Mouse (Mus musculus) lung, postnatal 0 days (tissue): Measurements from ENCODE around the gene 1700123L14Rik. TPM values are rescaled to one million over a fixed set of nuclear protein-coding genes. Genes with fewer than 3 reads are reported as not detected.

Experiments used
- ATAC-seq: fragments of 200-750 bp; cut with Nextera tagmentation; 2 replicates; pipeline ENCODE4 v1.8.0; 2017; ENCODE audit warnings: moderate library complexity
- DNase-seq: peaks from one replicate; pipeline ENCODE4 v3.0.0-alpha.2; 2016; ENCODE audit warnings: low spot score
- H3K27ac ChIP-seq: fragments of 300-500 bp; sonication (generic); 2 replicates; pipeline ENCODE4 v1.5.1; 2014; ENCODE audit warnings: antibody characterized with exemption, mild to moderate bottlenecking, low read length, mixed read lengths
- H3K27me3 ChIP-seq: fragments of 300-500 bp; sonication (generic); replicated peaks from 2 replicates; pipeline ENCODE4 v1.6.1; 2014; ENCODE audit warnings: low read length, mixed read lengths; ENCODE audit not compliant: insufficient read depth
- H3K36me3 ChIP-seq: fragments of 300-500 bp; sonication (generic); 2 replicates; pipeline ENCODE4 v1.6.1; 2014; ENCODE audit warnings: low read length, mixed read lengths; ENCODE audit not compliant: insufficient read depth
- H3K4me1 ChIP-seq: fragments of 300-500 bp; sonication (generic); 2 replicates; pipeline ENCODE4 v1.6.1; 2014; ENCODE audit warnings: antibody characterized with exemption, low read depth, low read length, mixed read lengths; ENCODE audit not compliant: insufficient read depth
- H3K4me2 ChIP-seq: fragments of 300-500 bp; sonication (generic); replicated peaks from 2 replicates; pipeline ENCODE4 v1.6.1; 2014; ENCODE audit warnings: low read depth, mild to moderate bottlenecking, low read length, moderate library complexity, mixed read lengths
- H3K4me3 ChIP-seq: fragments of 300-500 bp; sonication (generic); 2 replicates; pipeline ENCODE4 v1.5.1; 2014; ENCODE audit warnings: low read depth, low read length
- H3K9ac ChIP-seq: fragments of 300-500 bp; sonication (generic); replicated peaks from 2 replicates; pipeline ENCODE4 v1.6.1; 2014; ENCODE audit warnings: low read depth, mild to moderate bottlenecking
- H3K9me3 ChIP-seq: fragments of 300-500 bp; sonication (generic); 2 replicates; pipeline ENCODE4 v1.6.1; 2016; ENCODE audit warnings: low read length, mixed read lengths
- CTCF ChIP-seq: IDR thresholded peaks from 2 replicates; pipeline ENCODE4 v1.5.1; 2016; ENCODE audit warnings: antibody characterized with exemption, mild to moderate bottlenecking
- EP300 ChIP-seq: IDR thresholded peaks from 2 replicates; pipeline ENCODE4 v1.6.1; 2016; ENCODE audit warnings: antibody characterized with exemption, mild to moderate bottlenecking, control low read depth
- WGBS: fragments of 180-500 bp; shearing (Covaris S2); extraction: QIAGEN DNeasy Blood & Tissue Kit; methylation state at CpG from one replicate; pipeline ENCODE4 v1.1.7; 2014; 5-methylcytosine and 5-hydroxymethylcytosine counted together
- polyA plus RNA-seq: library from polyadenylated mRNA; unstranded; fragments of >200 nt; fragmentation: Nextera tagmentation; extraction: Ambion mirVana; gene quantifications from 2 replicates; pipeline ENCODE4 v1.2.1, GENCODE M21; 2015

Gene 1700123L14Rik
- polyA plus RNA-seq, 1 experiment from 2014 or later = not detected

DNA sequence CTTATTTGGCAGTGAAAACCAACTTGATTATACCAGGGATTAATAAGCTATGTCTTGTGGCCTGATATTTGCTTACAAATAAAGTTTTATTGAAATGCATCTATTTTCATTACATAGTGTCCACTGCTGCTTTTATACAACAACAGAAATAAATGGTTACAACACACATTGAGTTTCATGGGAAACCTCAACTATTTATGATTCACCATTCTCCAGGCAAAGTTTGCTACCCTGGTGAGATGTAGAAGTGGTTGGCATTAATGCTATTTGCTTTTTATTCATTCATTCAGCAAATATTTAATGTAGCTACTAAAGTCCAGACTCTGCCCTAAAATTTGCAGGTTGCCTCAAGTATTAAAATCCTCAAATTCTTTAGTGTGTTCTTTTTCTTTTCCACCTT is 988 bp upstream of the 1700123L14Rik start:
- Histone ChIP-seq H3K27ac (no peak overlapping the region), H3K4me3 (no peak overlapping the region), H3K9ac (no peak overlapping the region), H3K36me3 (no peaks in the 10 kb centered on the region), H3K4me1 (no peaks in the 10 kb centered on the region), H3K27me3 (no peaks in the 10 kb centered on the region), H3K4me2 (no peak overlapping the region), H3K9me3 (no peaks in the 10 kb centered on the region)
- no peak for TF ChIP-seq EP300
- no peak for TF ChIP-seq CTCF
- DNase-seq (no peak), ATAC-seq (no peak)

DNA sequence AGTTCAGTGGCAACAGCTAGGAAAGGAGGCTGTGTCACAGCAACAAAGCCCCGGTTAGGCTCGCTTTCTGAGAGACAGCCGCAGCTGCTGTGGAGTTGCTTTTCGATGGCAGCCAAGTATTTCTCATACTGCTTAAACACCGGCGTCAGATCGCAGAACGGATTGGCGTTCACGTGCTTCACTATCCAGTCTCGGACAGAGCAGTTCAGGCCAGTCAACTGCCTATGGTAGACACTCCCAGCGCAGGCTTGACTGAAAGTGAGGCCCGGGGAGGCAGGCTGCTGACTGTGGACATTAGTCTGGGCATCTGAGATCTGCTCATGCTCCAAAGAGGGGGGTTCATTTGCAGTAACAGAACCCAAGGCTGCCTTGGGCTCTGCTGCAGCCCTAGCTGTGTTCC is 640 bp downstream of the 1700123L14Rik start:
- no peak for DNase-seq
- Histone ChIP-seq H3K4me2 (no peak overlapping the region), H3K36me3 (no peaks in the 10 kb centered on the region), H3K9me3 (no peaks in the 10 kb centered on the region), H3K4me3 (no peak overlapping the region), H3K4me1 (no peaks in the 10 kb centered on the region), H3K27me3 (no peaks in the 10 kb centered on the region), H3K27ac (no peak overlapping the region), H3K9ac (no peak overlapping the region)
- TF ChIP-seq CTCF (no peak), EP300 (no peak)
- no peak for ATAC-seq
- 82% methylated on average over 13 of the region's 13 CpGs for WGBS

DNA sequence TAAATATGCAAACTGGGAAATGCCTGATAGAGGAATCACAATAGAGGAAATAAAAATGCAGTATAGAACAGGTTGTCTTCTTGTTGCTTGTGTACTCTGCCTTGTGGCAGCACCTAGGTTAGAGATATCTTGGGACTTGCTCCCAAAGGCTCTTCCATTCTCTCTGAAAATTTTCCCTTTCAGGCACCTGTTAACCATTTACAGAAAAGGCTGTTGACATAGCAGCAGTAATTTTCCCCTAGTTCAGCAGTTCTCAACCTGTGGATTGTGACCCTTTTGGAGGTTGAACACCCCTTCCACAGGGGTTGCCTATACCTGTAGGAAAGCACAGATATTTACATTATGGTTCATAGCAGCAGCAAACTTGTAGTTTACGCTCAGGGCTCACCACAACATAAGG is 22.7 kb downstream of the 1700123L14Rik start:
- WGBS = 79% methylated on average over 1 of the region's 1 CpGs
- no peak overlapping the region for H3K4me3 ChIP-seq
- no peaks in the 10 kb centered on the region for H3K36me3 ChIP-seq
- no peak overlapping the region for H3K9ac ChIP-seq
- no peak overlapping the region for H3K4me2 ChIP-seq
- no peak overlapping the region for H3K27ac ChIP-seq
- H3K4me1 ChIP-seq = no peaks in the 10 kb centered on the region
- DNase-seq = no peak
- no peaks in the 10 kb centered on the region for H3K27me3 ChIP-seq
- no peaks in the 10 kb centered on the region for H3K9me3 ChIP-seq
- no peak for ATAC-seq
- TF ChIP-seq EP300 (no peak), CTCF (no peak)

DNA sequence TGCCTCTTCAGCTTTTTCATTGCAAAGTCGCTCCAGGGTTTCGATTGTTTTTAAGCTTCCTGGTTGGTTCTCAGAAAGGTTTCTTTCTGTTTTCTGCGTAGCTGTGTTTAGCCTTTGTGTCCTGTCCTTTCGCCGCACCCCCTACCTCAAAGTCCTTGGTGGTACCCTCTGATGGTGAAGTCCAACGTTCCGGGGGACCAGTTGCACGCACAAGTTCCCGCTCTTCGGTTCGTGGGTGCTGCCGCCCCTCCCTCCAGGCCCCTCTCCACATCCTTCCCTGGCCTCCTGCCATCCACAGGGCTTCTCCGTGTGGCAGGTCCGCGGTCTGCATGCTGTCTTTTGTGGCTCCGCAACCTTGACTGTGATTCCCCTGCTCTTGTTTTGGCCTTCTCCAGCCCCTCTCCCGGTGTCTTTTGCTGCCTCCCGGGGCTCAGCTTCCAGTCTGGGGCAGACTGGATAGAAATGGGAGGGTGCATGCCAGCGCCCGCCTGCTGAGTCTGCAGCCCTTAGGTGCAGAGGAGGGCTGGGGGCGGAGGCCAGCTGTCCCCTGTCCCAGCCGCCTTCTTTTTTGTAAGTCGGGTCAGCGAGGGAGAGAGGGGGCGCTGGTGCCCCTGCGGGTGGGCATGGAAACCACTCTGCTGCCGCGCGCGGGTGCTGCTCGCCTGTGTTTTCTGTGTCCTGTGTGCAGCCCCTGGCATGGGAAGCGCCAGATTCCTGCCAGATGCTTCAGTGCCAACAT is 49.3 kb downstream of the 1700123L14Rik start:
- peak; percentile 62 for ATAC-seq
- WGBS = under 1% methylated on average over 32 of the region's 32 CpGs
- H3K4me1 ChIP-seq = peaks cover 4% of the 10 kb centered on the region; the same call in 1 of the 2 replicates
- H3K4me2 ChIP-seq = peak overlapping the region; percentile 81
- no peak overlapping the region for H3K27ac ChIP-seq
- DNase-seq = peak; percentile 35
- peak overlapping the region; percentile 13 for H3K9ac ChIP-seq
- peak overlapping the region; percentile 45 for H3K4me3 ChIP-seq
- TF ChIP-seq CTCF (peak; percentile 47), EP300 (no peak)
- no peaks in the 10 kb centered on the region for H3K9me3 ChIP-seq
- H3K36me3 ChIP-seq = no peaks in the 10 kb centered on the region
- H3K27me3 ChIP-seq = no peaks in the 10 kb centered on the region

DNA sequence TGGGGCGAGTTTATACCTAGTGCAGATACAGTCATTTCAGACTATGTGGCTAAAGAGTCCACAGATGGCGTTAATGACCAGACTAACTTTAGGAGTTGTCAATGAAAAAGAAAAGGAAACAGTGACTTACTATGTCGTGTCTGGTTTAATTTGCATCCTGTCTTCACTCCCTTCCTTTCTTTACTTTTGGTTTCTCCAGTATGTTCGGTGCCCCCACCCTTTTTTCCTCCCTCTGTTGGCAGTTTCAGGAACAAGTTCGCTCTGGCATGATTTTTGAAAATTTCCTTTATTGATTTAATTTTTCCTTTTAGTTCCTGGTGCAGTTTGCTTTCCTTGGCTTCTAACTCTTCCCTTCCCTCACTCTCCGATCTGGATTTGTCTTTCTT is 49.9 kb downstream of the 1700123L14Rik start:
- peak; percentile 44 for TF ChIP-seq CTCF
- TF ChIP-seq EP300 = no peak
- no peaks in the 10 kb centered on the region for H3K36me3 ChIP-seq
- WGBS = 4% methylated on average over 6 of the region's 6 CpGs
- H3K4me3 ChIP-seq = peak overlapping the region; percentile 45
- H3K27ac ChIP-seq = no peak overlapping the region
- peak overlapping the region; percentile 81 for H3K4me2 ChIP-seq
- H3K27me3 ChIP-seq = no peaks in the 10 kb centered on the region
- peak overlapping the region; percentile 13; the same call in 1 of the 2 replicates for H3K9ac ChIP-seq
- DNase-seq (peak; percentile 52), ATAC-seq (no peak)
- no peaks in the 10 kb centered on the region for H3K9me3 ChIP-seq
- H3K4me1 ChIP-seq = peaks cover 4% of the 10 kb centered on the region; the same call in 1 of the 2 replicates

Other genes with a start within 250 kb of the 1700123L14Rik start
- 2.3 and 3.4 TPM in 2 replicates for gene Fam19a1, start 53.1 kb downstream of the 1700123L14Rik start, polyA plus RNA-seq